Mouse (Mus musculus): Measurements from ENCODE around the gene Cyfip1. TPM values are rescaled to one million over a fixed set of nuclear protein-coding genes. Genes with fewer than 3 reads are reported as not detected.

The Cyfip1 gene
- 129 and 138 TPM in 2 replicates for polyA plus RNA-seq (2014; fragmentation: Nextera tagmentation; extraction: Ambion mirVana)

GRCm38 (mm10) chr7:55841445-55841844 is at the start of gene Cyfip1:
Cyfip1 (plus strand) TSS chr7:55841745.
- Histone ChIP-seq H3K4me2 (peak within 1 kb of the TSS; percentile 65), H3K4me1 (ENCODE audit: insufficient read depth) (no peaks in the 10 kb centered on the region), H3K4me3 (ENCODE audit: low read depth, low read length) (peak within 1 kb of the TSS; percentile 87), H3K27me3 (ENCODE audit: insufficient read depth, low read length) (no peaks in the 10 kb centered on the region), H3K27ac (ENCODE audit: low read depth) (peak within 1 kb of the TSS; percentile 98), H3K36me3 (ENCODE audit: insufficient read depth) (no peaks in the 10 kb centered on the region), H3K9me3 (ENCODE audit: low read depth, low read length) (no peaks in the 10 kb centered on the region), H3K9ac (peak within 1 kb of the TSS; percentile 95)
- DNase-seq: no peak
- ATAC-seq (ENCODE audit: insufficient read depth): peak; percentile 26; the same call in 1 of the 2 replicates
- no peak for TF ChIP-seq CTCF (IDR thresholded peaks at IDR 0.05; ENCODE audit: low read depth)
- 45% methylated on average over 7 of the region's 7 CpGs for WGBS

GRCm38 (mm10) chr7:55792280-55792679 is 49.3 kb upstream of the Cyfip1 start:
- 87% methylated on average over 3 of the region's 3 CpGs for WGBS

GRCm38 (mm10) chr7:55793236-55793951 is 48.2 kb upstream of the Cyfip1 start:
- peak overlapping the region; percentile 76 for H3K4me3 ChIP-seq (ENCODE audit: low read depth, low read length)
- TF ChIP-seq CTCF (IDR thresholded peaks at IDR 0.05; ENCODE audit: low read depth): no peak
- H3K36me3 ChIP-seq (ENCODE audit: insufficient read depth): peaks cover 23% of the 10 kb centered on the region
- no peaks in the 10 kb centered on the region for H3K27me3 ChIP-seq (ENCODE audit: insufficient read depth, low read length)
- 38% methylated on average over 13 of the region's 13 CpGs for WGBS
- no peaks in the 10 kb centered on the region for H3K4me1 ChIP-seq (ENCODE audit: insufficient read depth)
- H3K9me3 ChIP-seq (ENCODE audit: low read depth, low read length): no peaks in the 10 kb centered on the region
- H3K4me2 ChIP-seq: peak overlapping the region; percentile 75
- peak overlapping the region; percentile 82 for H3K9ac ChIP-seq
- H3K27ac ChIP-seq (ENCODE audit: low read depth): no peak overlapping the region
- peak; percentile 1 for DNase-seq
- peak; percentile 25; the same call in 1 of the 2 replicates for ATAC-seq (ENCODE audit: insufficient read depth)

More at GRCm38 (mm10) chr7:55792280-55792679, 49.3 kb upstream of the Cyfip1 start:
- no peak for DNase-seq
- Histone ChIP-seq H3K27me3 (ENCODE audit: insufficient read depth, low read length) (no peaks in the 10 kb centered on the region), H3K4me1 (ENCODE audit: insufficient read depth) (no peaks in the 10 kb centered on the region), H3K9me3 (ENCODE audit: low read depth, low read length) (no peaks in the 10 kb centered on the region), H3K9ac (no peak overlapping the region), H3K36me3 (ENCODE audit: insufficient read depth) (peaks cover 15% of the 10 kb centered on the region), H3K4me2 (no peak overlapping the region), H3K4me3 (ENCODE audit: low read depth, low read length) (no peak overlapping the region), H3K27ac (ENCODE audit: low read depth) (no peak overlapping the region)
- no peak for ATAC-seq (ENCODE audit: insufficient read depth)
- no peak for TF ChIP-seq CTCF (IDR thresholded peaks at IDR 0.05; ENCODE audit: low read depth)

- no peaks in the 10 kb centered on the region for H3K27me3 ChIP-seq (ENCODE audit: insufficient read depth, low read length)
- TF ChIP-seq CTCF (IDR thresholded peaks at IDR 0.05; ENCODE audit: low read depth): no peak
- H3K4me3 ChIP-seq (ENCODE audit: low read depth, low read length): peak within 1 kb of the TSS; percentile 76
- H3K36me3 ChIP-seq (ENCODE audit: insufficient read depth): peaks cover 29% of the 10 kb centered on the region
- ATAC-seq (ENCODE audit: insufficient read depth): peak; percentile 99
- peak; percentile 98 for DNase-seq
- H3K4me1 ChIP-seq (ENCODE audit: insufficient read depth): no peaks in the 10 kb centered on the region
- peak within 1 kb of the TSS; percentile 75 for H3K4me2 ChIP-seq
- WGBS: under 1% methylated on average over 51 of the region's 51 CpGs
- H3K27ac ChIP-seq (ENCODE audit: low read depth): peak within 1 kb of the TSS; percentile 70; the same call in 1 of the 2 replicates
- no peaks in the 10 kb centered on the region for H3K9me3 ChIP-seq (ENCODE audit: low read depth, low read length)
- H3K9ac ChIP-seq: peak within 1 kb of the TSS; percentile 82
Measured at GRCm38 (mm10) chr7:55793952-55794603, 47.5 kb upstream of the Cyfip1 start, which contains the start of gene Tubgcp5. Tubgcp5 (plus strand) TSS chr7:55794154.

- no peaks in the 10 kb centered on the region for H3K27me3 ChIP-seq (ENCODE audit: insufficient read depth, low read length)
- peaks cover 77% of the 10 kb centered on the region for H3K36me3 ChIP-seq (ENCODE audit: insufficient read depth)
Measured at GRCm38 (mm10) chr7:55799981-55800380, 41.6 kb upstream of the Cyfip1 start.

GRCm38 (mm10) chr7:55809967-55810366 is 31.6 kb upstream of the Cyfip1 start:
- Histone ChIP-seq H3K9ac (no peak overlapping the region), H3K27ac (ENCODE audit: low read depth) (no peak overlapping the region), H3K36me3 (ENCODE audit: insufficient read depth) (peaks cover 80% of the 10 kb centered on the region), H3K27me3 (ENCODE audit: insufficient read depth, low read length) (no peaks in the 10 kb centered on the region), H3K9me3 (ENCODE audit: low read depth, low read length) (no peaks in the 10 kb centered on the region), H3K4me1 (ENCODE audit: insufficient read depth) (no peaks in the 10 kb centered on the region), H3K4me2 (no peak overlapping the region), H3K4me3 (ENCODE audit: low read depth, low read length) (no peak overlapping the region)
- ATAC-seq (ENCODE audit: insufficient read depth) (no peak), DNase-seq (no peak)
- no peak for TF ChIP-seq CTCF (IDR thresholded peaks at IDR 0.05; ENCODE audit: low read depth)
- WGBS: 75% methylated on average over 2 of the region's 2 CpGs

More at GRCm38 (mm10) chr7:55799981-55800380, 41.6 kb upstream of the Cyfip1 start:
- H3K9ac ChIP-seq: no peak overlapping the region
- DNase-seq: no peak
- H3K4me3 ChIP-seq (ENCODE audit: low read depth, low read length): no peak overlapping the region
- no peak for TF ChIP-seq CTCF (IDR thresholded peaks at IDR 0.05; ENCODE audit: low read depth)
- 83% methylated on average over 3 of the region's 3 CpGs for WGBS
- no peaks in the 10 kb centered on the region for H3K9me3 ChIP-seq (ENCODE audit: low read depth, low read length)
- no peak overlapping the region for H3K4me2 ChIP-seq
- H3K4me1 ChIP-seq (ENCODE audit: insufficient read depth): no peaks in the 10 kb centered on the region
- no peak for ATAC-seq (ENCODE audit: insufficient read depth)
- H3K27ac ChIP-seq (ENCODE audit: low read depth): no peak overlapping the region

- Histone ChIP-seq H3K27ac (ENCODE audit: low read depth) (no peak overlapping the region), H3K9ac (no peak overlapping the region), H3K27me3 (ENCODE audit: insufficient read depth, low read length) (no peaks in the 10 kb centered on the region), H3K4me1 (ENCODE audit: insufficient read depth) (no peaks in the 10 kb centered on the region), H3K9me3 (ENCODE audit: low read depth, low read length) (no peaks in the 10 kb centered on the region), H3K4me3 (ENCODE audit: low read depth, low read length) (no peak overlapping the region), H3K36me3 (ENCODE audit: insufficient read depth) (peaks cover 86% of the 10 kb centered on the region), H3K4me2 (no peak overlapping the region)
- no peak; the same call in 1 of the 2 replicates for TF ChIP-seq CTCF (IDR thresholded peaks at IDR 0.05; ENCODE audit: low read depth)
- ATAC-seq (ENCODE audit: insufficient read depth): no peak
- WGBS: 83% methylated on average over 5 of the region's 5 CpGs
- DNase-seq: peak; percentile 5
Measured at GRCm38 (mm10) chr7:55824468-55824867, 17.1 kb upstream of the Cyfip1 start.
